Mouse (Mus musculus) midbrain, embryonic 16.5 days (tissue): ENCODE data around the gene Hoxd12. TPM values are rescaled to one million over a fixed set of nuclear protein-coding genes. Genes with fewer than 3 reads are reported as not detected.

Experiments
- ATAC-seq: fragments of 200-750 bp; cut with Nextera tagmentation; 2 replicates; pipeline ENCODE4 v1.8.0; 2017; ENCODE audit warnings: moderate TSS enrichment
- H3K27ac ChIP-seq: fragments of 300-500 bp; sonication (generic); 2 replicates; pipeline ENCODE4 v1.5.1; 2014; ENCODE audit warnings: mild to moderate bottlenecking, low read length, mixed read lengths
- H3K27me3 ChIP-seq: fragments of 300-500 bp; sonication (generic); 2 replicates; pipeline ENCODE4 v1.6.1; 2014; ENCODE audit warnings: low read depth, low read length, mixed read lengths; ENCODE audit not compliant: control insufficient read depth, insufficient read depth
- H3K36me3 ChIP-seq: fragments of 300-500 bp; sonication (generic); 2 replicates; pipeline ENCODE4 v1.6.1; 2014; ENCODE audit warnings: mild to moderate bottlenecking, low read length, moderate library complexity, mixed read lengths; ENCODE audit not compliant: control insufficient read depth, insufficient read depth
- H3K4me1 ChIP-seq: fragments of 300-500 bp; sonication (generic); 2 replicates; pipeline ENCODE4 v1.6.1; 2014; ENCODE audit warnings: mild to moderate bottlenecking, low read length, mixed read lengths; ENCODE audit not compliant: control insufficient read depth, insufficient read depth
- H3K4me2 ChIP-seq: fragments of 300-500 bp; sonication (generic); 2 replicates; pipeline ENCODE4 v1.6.1; 2014; ENCODE audit warnings: mild to moderate bottlenecking, low read length, mixed read lengths
- H3K4me3 ChIP-seq: fragments of 300-500 bp; sonication (generic); 2 replicates; pipeline ENCODE4 v1.5.1; 2014; ENCODE audit warnings: low read depth, mild to moderate bottlenecking, low read length, moderate library complexity, mixed read lengths
- H3K9ac ChIP-seq: fragments of 300-500 bp; sonication (generic); 2 replicates; pipeline ENCODE4 v1.6.1; 2014; ENCODE audit warnings: low read depth, low read length, mixed read lengths
- H3K9me3 ChIP-seq: fragments of 300-500 bp; sonication (generic); replicated peaks from 2 replicates; pipeline ENCODE4 v1.6.1; 2014; ENCODE audit warnings: mild to moderate bottlenecking, low read length, mixed read lengths; ENCODE audit not compliant: control insufficient read depth, poor library complexity, severe bottlenecking
- WGBS: fragments of 180-500 bp; shearing (Covaris S2); extraction: QIAGEN DNeasy Blood & Tissue Kit; methylation state at CpG from one replicate; pipeline ENCODE4 v1.1.7; 2014; 5-methylcytosine and 5-hydroxymethylcytosine counted together
- polyA plus RNA-seq: library from polyadenylated mRNA; unstranded; fragments of >200 nt; fragmentation: Nextera tagmentation; extraction: Ambion mirVana; gene quantifications from 2 replicates; pipeline ENCODE4 v1.2.1, GENCODE M21; 2015

The Hoxd12 gene
- polyA plus RNA-seq, 1 experiment from 2014 or later = not detected

DNA sequence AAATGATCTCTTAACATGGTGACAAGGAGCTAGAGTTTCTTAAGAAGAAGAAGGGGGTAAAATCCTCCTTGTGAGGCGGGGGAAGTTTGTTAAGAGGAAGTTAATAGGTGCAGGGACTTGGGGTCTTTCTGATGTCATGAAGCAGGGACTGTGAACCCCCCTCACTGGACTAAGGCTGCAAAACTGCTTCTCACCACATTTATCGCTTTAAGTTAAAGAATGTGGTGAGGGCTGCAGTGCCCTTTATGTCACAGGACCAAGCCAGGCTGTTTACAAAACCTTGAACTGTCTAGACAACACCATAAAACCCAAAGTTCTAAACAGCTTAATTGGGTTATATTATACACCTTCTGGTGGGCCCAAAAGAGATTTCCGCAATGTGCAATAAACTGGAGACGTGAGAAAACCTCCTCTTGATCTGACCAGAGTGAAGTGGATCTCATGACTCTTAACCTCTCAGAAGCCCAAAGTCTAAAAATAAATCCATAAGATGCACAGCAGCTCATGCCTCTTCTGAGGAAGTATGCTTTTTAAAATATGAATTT lies 10.3 kb downstream of the Hoxd12 start:
- no peak overlapping the region for H3K9ac ChIP-seq
- H3K4me3 ChIP-seq = no peak overlapping the region
- no peaks in the 10 kb centered on the region for H3K9me3 ChIP-seq
- no peak overlapping the region for H3K27ac ChIP-seq
- H3K27me3 ChIP-seq = peaks cover 85% of the 10 kb centered on the region
- H3K36me3 ChIP-seq = no peaks in the 10 kb centered on the region
- H3K4me1 ChIP-seq = 0 out of 2 replicates have a peak, but pooled peaks cover 6% of the 10 kb centered on the region
- H3K4me2 ChIP-seq = no peak overlapping the region
- ATAC-seq = no peak
- WGBS = 8% methylated on average over 4 of the region's 4 CpGs

DNA sequence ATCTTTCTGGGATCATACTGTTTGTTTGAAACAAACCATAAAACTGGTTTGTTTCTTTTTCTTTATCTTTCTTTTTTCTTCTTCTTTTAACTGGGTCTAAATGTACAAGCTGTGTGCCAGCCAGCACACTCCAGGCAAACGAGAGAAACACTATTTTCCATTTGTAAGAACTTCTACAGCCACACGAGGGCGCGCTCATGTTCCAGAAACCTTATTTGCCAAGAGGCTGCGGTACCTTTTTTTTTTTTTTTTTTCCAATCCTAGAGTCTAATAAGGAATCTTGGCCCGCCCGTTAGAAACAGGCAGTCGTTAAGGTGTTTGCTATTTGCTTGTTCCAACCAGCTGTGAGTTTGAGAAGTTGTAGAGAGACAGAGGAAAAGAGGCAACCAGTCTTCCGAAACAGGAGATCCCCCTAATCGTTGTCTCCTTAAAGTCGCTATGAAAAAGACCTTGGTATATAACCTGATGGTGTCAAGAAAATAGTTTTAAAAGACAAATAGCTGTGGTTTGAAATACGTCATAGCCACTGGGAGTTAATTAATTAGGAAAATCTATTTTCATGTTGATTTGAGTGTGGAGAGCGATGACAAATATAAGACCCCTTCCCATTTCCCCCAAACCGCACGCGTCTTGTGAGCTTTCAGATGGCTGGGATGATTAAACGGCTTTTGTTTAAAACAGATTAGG lies 11.6 kb downstream of the Hoxd12 start:
- ATAC-seq = no peak
- Histone ChIP-seq H3K36me3 (no peaks in the 10 kb centered on the region), H3K27me3 (peaks cover 80% of the 10 kb centered on the region), H3K9me3 (no peaks in the 10 kb centered on the region), H3K27ac (no peak overlapping the region), H3K9ac (no peak overlapping the region), H3K4me3 (no peak overlapping the region), H3K4me2 (no peak overlapping the region), H3K4me1 (0 out of 2 replicates have a peak, but pooled peaks cover 6% of the 10 kb centered on the region)
- WGBS = 3% methylated on average over 17 of the region's 17 CpGs

DNA sequence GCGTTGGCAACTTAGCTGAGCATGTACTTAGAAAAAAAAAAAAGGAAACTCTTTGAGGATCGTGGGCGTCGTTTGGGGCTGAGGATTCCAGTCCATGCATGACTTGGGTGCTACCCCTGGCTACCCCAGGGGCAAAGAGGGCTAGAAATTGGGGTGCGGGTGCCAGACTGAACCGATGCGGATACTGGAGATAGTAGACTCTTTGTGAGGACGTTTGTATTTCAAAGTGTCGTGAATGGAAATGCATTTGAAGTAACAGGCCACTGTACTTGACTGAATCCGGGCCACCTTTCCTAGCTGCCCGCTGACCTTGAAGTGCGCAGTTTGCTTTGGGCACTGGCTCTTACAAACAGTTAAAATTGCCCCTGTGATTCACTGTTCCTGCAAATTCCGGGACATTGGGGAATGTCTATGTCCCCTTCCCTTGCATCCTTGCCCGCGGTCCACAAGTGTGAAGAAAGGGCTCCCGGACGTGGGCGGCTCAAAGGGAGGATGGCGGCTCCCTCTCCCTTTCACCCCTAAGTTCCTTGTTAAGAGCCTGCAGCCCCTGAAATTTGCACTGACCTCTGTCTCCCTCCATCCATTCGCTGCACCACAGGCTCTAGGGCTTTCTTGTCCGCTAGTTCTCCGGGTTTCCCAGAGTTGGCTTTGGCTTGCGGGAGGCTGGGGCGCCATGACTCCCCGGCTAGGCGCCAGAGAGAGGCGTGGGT lies 12.3 kb downstream of the Hoxd12 start:
- WGBS = 2% methylated on average over 27 of the region's 27 CpGs
- no peak overlapping the region for H3K4me3 ChIP-seq

DNA sequence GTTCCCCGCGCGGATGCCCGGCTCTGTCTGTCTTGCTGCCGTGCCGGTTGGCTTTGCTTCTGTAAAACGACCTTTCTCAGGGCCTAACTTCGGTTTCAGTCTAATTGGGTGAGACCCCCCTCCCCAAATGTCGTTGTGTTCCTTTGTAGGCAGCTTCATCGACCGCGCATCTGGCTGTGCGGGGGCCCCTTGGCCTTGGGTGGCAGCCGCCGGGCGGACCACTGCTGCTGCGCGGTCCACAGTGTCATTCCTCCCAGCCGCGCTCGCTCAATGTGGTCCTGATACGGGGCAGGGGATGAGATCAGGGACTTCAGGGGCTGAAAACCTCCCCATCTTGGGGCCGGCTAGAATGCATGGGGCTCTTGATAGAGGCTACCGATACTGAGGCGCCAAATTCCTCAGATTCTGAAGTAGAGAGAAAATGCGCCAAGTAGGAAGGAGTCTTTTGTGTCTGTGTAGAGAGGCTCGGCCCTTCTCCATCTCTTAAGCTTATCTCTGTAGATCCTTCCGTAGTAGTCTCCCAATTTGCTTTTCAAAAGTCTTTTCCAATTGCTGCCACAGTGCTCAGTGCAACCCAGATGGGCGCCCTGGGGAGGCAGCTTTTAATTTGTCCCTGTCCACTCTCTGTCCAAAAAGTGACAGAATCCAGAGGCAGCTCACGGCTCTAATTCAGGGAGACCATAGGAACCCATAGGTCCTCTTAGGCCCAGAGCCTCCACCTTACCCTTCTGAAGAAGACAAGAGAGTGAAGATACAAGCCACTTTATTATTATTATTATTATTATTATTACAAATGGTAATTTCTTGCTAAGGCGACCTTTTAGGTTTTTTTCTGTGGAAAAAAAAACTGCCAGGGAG lies 13.1 kb downstream of the Hoxd12 start:
- Histone ChIP-seq H3K4me2 (no peak overlapping the region), H3K27me3 (peaks cover 79% of the 10 kb centered on the region), H3K4me1 (no peaks in the 10 kb centered on the region), H3K36me3 (no peaks in the 10 kb centered on the region), H3K27ac (no peak overlapping the region), H3K4me3 (no peak overlapping the region), H3K9me3 (no peaks in the 10 kb centered on the region), H3K9ac (no peak overlapping the region)
- no peak for ATAC-seq
- under 1% methylated on average over 31 of the region's 31 CpGs for WGBS

More for the DNA sequence above, 12.3 kb downstream of the Hoxd12 start:
- Histone ChIP-seq H3K9ac (no peak overlapping the region), H3K9me3 (no peaks in the 10 kb centered on the region), H3K36me3 (no peaks in the 10 kb centered on the region), H3K4me2 (no peak overlapping the region), H3K4me1 (0 out of 2 replicates have a peak, but pooled peaks cover 3% of the 10 kb centered on the region), H3K27ac (no peak overlapping the region), H3K27me3 (peaks cover 79% of the 10 kb centered on the region)
- ATAC-seq = no peak

- 4% methylated on average over 12 of the region's 12 CpGs for WGBS
- ATAC-seq = no peak
- Histone ChIP-seq H3K27me3 (peaks cover 79% of the 10 kb centered on the region), H3K4me3 (no peak overlapping the region), H3K4me1 (no peaks in the 10 kb centered on the region), H3K9me3 (no peaks in the 10 kb centered on the region), H3K36me3 (no peaks in the 10 kb centered on the region), H3K9ac (no peak overlapping the region), H3K27ac (no peak overlapping the region), H3K4me2 (no peak overlapping the region)
Measured at GRCm38 (mm10) chr2:74688795-74689573, 14.2 kb downstream of the Hoxd12 start.

- no peaks in the 10 kb centered on the region for H3K36me3 ChIP-seq
- H3K9me3 ChIP-seq = no peaks in the 10 kb centered on the region
- under 1% methylated on average over 24 of the region's 24 CpGs for WGBS
- ATAC-seq = no peak
- H3K4me3 ChIP-seq = no peak overlapping the region
- H3K4me1 ChIP-seq = no peaks in the 10 kb centered on the region
- H3K27ac ChIP-seq = no peak overlapping the region
- H3K4me2 ChIP-seq = no peak overlapping the region
- no peak overlapping the region for H3K9ac ChIP-seq
- peaks cover 79% of the 10 kb centered on the region for H3K27me3 ChIP-seq
Measured at GRCm38 (mm10) chr2:74689574-74690337, 14.9 kb downstream of the Hoxd12 start.

DNA sequence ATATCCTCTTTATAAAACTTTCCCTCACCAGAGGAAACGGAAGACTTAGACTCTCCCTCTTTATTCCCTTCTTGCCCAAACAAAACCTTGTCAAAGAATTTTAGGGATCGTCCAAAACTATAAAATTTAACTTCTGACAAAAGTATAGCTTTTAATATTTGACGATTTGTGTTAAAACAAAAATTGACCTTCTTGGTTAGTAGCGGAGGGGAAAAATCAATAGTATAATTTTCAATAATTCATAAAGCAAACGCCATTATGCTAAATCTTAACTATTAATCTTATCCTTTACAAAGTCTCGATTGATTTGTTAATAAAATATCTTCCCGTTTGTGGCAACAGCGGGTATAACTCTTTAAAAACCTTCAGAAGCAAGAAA lies 15.5 kb downstream of the Hoxd12 start:
- no peak for ATAC-seq
- Histone ChIP-seq H3K9ac (no peak overlapping the region), H3K27me3 (peaks cover 79% of the 10 kb centered on the region), H3K4me2 (no peak overlapping the region), H3K36me3 (no peaks in the 10 kb centered on the region), H3K4me1 (no peaks in the 10 kb centered on the region), H3K27ac (no peak overlapping the region), H3K9me3 (no peaks in the 10 kb centered on the region), H3K4me3 (no peak overlapping the region)
- WGBS = 9% methylated on average over 8 of the region's 8 CpGs
